Mouse (Mus musculus) heart, embryonic 11.5 days (tissue): ENCODE data around the gene Cbfa2t3. TPM values are rescaled to one million over a fixed set of nuclear protein-coding genes. Genes with fewer than 3 reads are reported as not detected.

Source experiments
- ATAC-seq: fragments of 200-750 bp; cut with Nextera tagmentation; replicated peaks from 2 replicates; pipeline ENCODE4 v1.8.0; 2017; ENCODE audit warnings: moderate library complexity; ENCODE audit not compliant: insufficient number of reproducible peaks, low FRiP score, low TSS enrichment
- H3K27ac ChIP-seq: fragments of 300-500 bp; sonication (generic); 2 replicates; pipeline ENCODE4 v1.5.1; 2014; ENCODE audit warnings: mild to moderate bottlenecking, low read depth, low read length
- H3K27me3 ChIP-seq: fragments of 300-500 bp; sonication (generic); 2 replicates; pipeline ENCODE4 v1.6.1; 2014; ENCODE audit warnings: mild to moderate bottlenecking, low read length, mixed read lengths; ENCODE audit not compliant: control insufficient read depth, insufficient read depth
- H3K36me3 ChIP-seq: fragments of 300-500 bp; sonication (generic); 2 replicates; pipeline ENCODE4 v1.6.1; 2014; ENCODE audit warnings: mild to moderate bottlenecking, low read length, moderate library complexity, mixed read lengths; ENCODE audit not compliant: control insufficient read depth, insufficient read depth
- H3K4me1 ChIP-seq: fragments of 300-500 bp; sonication (generic); 2 replicates; pipeline ENCODE4 v1.6.1; 2014; ENCODE audit warnings: low read length; ENCODE audit not compliant: control insufficient read depth, insufficient read depth
- H3K4me2 ChIP-seq: fragments of 300-500 bp; sonication (generic); 2 replicates; pipeline ENCODE4 v1.6.1; 2014; ENCODE audit warnings: mild to moderate bottlenecking, moderate library complexity
- H3K4me3 ChIP-seq: fragments of 300-500 bp; sonication (generic); 2 replicates; pipeline ENCODE4 v1.5.1; 2014; ENCODE audit warnings: low read depth, low read length
- H3K9ac ChIP-seq: fragments of 300-500 bp; sonication (generic); 2 replicates; pipeline ENCODE4 v1.6.1; 2014; ENCODE audit warnings: mild to moderate bottlenecking, low read depth, low read length, moderate library complexity
- H3K9me3 ChIP-seq: fragments of 300-500 bp; sonication (generic); replicated peaks from 2 replicates; pipeline ENCODE4 v1.6.1; 2016; ENCODE audit warnings: low read length; ENCODE audit not compliant: control insufficient read depth
- WGBS: fragments of 180-500 bp; shearing (Covaris S2); extraction: QIAGEN DNeasy Blood & Tissue Kit; methylation state at CpG from one replicate; pipeline ENCODE4 v1.1.7; 2014; ENCODE audit not compliant: insufficient replicate concordance; 5-methylcytosine and 5-hydroxymethylcytosine counted together
- polyA plus RNA-seq: library from polyadenylated mRNA; unstranded; fragments of >200 nt; fragmentation: Nextera tagmentation; extraction: Ambion mirVana; gene quantifications from 2 replicates; pipeline ENCODE4 v1.2.1, GENCODE M21; 2014

Gene Cbfa2t3
- polyA plus RNA-seq, 1 experiment from 2014 or later: 5.2 TPM

DNA sequence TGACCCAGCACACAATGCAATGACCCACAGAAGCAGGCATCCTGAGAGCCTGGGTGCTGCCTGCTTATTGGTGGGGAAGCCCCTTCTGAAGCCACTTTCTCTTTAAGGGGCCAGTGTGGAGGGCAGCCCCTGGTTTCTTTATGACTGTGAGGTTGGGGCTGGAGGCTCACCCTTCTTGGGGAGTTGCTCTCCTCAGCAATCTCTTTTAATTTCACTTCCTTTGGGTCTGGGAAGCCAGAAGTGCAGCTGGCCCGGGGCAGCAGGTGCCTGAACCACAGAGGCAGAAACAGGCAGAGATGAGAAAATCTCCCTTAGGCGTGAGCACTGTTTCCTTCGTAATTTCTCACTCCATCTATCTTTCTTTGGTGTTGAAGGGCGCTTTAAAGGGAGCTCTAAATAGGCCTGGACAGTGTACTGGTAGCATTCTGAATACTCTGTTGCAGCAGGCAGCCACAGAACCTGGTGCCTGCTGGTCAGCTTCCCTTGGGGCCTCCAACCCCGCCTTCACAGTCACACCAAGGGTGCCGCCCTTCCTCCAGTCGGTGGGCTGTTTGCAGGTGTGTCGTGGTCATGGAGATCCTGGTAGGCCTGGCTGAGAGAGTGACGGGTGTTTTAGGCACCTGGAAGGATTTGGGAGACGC, 3.5 kb upstream of the Cbfa2t3 start:
- 40% methylated on average over 10 of the region's 10 CpGs for WGBS
- Histone ChIP-seq H3K36me3 (no peaks in the 10 kb centered on the region), H3K27me3 (peaks cover 5% of the 10 kb centered on the region; the same call in 1 of the 2 replicates), H3K4me2 (no peak overlapping the region), H3K4me1 (peaks cover 26% of the 10 kb centered on the region), H3K4me3 (no peak overlapping the region), H3K9me3 (no peaks in the 10 kb centered on the region), H3K9ac (no peak overlapping the region), H3K27ac (no peak overlapping the region)
- ATAC-seq: no peak

DNA sequence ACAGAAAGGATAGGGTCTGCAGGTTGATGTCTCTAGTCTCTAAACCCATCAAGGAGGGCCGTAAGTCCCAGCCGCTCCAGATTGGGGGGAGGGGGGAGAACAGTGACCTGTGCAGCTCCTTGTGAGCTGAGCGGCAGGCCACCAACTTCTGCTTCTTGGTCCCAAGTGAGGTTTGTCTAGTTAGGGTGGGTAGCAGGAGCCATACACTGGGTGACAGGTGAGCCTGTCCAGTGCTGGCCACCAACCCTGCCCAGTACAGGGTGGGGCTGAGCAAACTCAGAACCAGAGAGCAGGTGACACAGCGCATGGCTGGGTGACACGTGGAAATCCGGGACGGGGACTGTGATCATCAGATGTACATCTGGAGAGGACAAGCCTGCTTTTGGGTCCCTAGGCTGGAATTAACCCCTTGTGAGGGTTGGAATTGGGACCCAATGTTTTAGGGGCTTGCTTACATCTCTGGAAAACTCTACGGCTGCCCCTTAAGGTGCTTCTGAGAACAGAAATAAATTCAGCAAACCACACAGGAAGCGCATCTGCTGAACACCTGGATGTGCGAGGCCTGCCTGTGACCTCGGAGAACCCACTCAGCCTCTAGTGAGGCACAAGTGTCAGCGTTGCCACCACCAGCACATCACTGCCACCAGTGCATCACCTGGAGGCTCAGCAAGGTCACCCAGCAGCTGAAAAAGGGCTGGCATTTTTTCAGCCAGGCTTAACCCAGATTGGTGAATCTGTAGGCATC, 2.7 kb upstream of the Cbfa2t3 start:
- Histone ChIP-seq H3K9me3 (no peaks in the 10 kb centered on the region), H3K27ac (no peak overlapping the region), H3K4me1 (peaks cover 26% of the 10 kb centered on the region), H3K27me3 (peaks cover 5% of the 10 kb centered on the region; the same call in 1 of the 2 replicates), H3K4me3 (no peak overlapping the region), H3K36me3 (no peaks in the 10 kb centered on the region), H3K9ac (no peak overlapping the region), H3K4me2 (no peak overlapping the region)
- ATAC-seq: no peak
- 80% methylated on average over 12 of the region's 12 CpGs for WGBS

DNA sequence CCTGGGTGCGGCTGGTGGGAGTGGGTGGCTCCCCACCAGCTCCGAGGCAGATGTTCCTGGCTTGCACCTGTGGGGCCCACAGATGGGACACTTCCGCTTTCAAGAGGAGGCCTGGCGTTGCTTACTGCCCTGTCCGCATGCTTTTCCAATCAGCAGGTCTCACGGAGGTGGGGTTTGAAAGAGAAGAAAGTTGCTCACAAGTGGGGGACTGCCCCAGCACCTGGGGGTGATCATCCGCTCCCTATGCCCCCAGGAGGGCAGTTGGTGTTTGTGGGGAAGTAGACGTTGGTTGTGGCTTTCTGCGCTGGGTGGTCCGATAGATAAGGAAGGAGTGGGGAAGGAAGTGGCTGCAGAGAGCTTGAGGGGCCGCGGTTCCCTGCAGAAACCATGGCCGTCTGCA, 1.7 kb upstream of the Cbfa2t3 start:
- H3K27ac ChIP-seq: no peak overlapping the region; the same call in 1 of the 2 replicates
- H3K4me1 ChIP-seq: peaks cover 26% of the 10 kb centered on the region
- H3K27me3 ChIP-seq: peaks cover 3% of the 10 kb centered on the region; the same call in 1 of the 2 replicates
- no peak overlapping the region for H3K4me3 ChIP-seq
- no peak overlapping the region for H3K9ac ChIP-seq
- ATAC-seq: no peak
- WGBS: 34% methylated on average over 13 of the region's 13 CpGs
- no peaks in the 10 kb centered on the region for H3K36me3 ChIP-seq
- H3K9me3 ChIP-seq: no peaks in the 10 kb centered on the region
- H3K4me2 ChIP-seq: peak overlapping the region; percentile 7; the same call in 1 of the 2 replicates

DNA sequence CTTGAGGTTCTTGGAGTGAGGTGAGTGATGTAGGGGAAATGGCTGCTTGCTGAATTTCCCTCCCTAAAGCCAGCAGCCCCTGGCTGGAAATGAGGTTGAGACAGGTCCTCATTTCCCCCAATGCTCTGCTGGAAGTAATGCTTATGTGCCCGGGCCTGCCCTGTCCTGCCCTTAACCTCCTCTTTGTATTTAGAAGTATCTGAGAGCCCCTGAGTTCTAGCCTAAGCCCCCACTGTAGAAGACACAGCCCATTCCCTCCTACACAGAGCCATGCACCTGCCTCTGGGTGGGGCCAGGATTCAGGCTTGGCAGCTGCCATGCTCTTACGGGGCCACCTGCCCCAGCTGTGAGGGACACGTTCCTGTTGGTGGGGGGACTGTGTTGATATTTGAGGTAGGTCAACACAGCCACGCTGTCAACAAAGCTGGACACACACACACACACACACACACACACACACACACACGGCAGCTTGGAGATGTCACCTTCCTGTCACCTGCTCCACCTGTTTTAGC, 598 bp downstream of the Cbfa2t3 start:
- peak overlapping the region; percentile 58; the same call in 1 of the 2 replicates for H3K9ac ChIP-seq
- ATAC-seq: no peak
- no peaks in the 10 kb centered on the region for H3K9me3 ChIP-seq
- peaks cover 39% of the 10 kb centered on the region for H3K4me1 ChIP-seq
- peak overlapping the region; percentile 63 for H3K4me2 ChIP-seq
- peaks cover 3% of the 10 kb centered on the region; the same call in 1 of the 2 replicates for H3K27me3 ChIP-seq
- peak overlapping the region; percentile 34 for H3K4me3 ChIP-seq
- H3K27ac ChIP-seq: peak overlapping the region; percentile 38; the same call in 1 of the 2 replicates
- H3K36me3 ChIP-seq: no peaks in the 10 kb centered on the region
- 48% methylated on average over 5 of the region's 5 CpGs for WGBS

DNA sequence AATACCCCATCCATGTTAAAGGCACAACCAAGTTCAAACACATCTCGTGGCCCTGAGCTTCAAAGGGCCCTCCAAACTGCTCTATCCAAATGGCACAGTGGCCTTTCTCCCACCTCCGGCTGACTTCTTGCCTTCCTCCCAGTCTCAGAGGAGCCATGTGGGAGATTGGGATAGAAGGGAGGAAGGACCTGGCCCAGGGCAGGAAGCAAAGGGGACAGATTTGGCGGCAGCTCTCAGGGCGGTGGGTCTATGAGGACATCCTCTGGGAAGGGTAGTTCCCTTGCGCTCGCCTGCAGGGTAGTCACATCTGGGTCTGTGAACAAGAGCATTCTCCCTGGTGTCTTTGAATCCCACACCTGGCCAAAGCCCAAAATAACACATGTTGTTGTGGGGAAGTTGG, 1.3 kb downstream of the Cbfa2t3 start:
- no peaks in the 10 kb centered on the region for H3K36me3 ChIP-seq
- H3K27ac ChIP-seq: no peak overlapping the region
- H3K9me3 ChIP-seq: no peaks in the 10 kb centered on the region
- no peak overlapping the region for H3K9ac ChIP-seq
- ATAC-seq: no peak
- H3K4me3 ChIP-seq: peak overlapping the region; percentile 34
- peak overlapping the region; percentile 63 for H3K4me2 ChIP-seq
- peaks cover 3% of the 10 kb centered on the region; the same call in 1 of the 2 replicates for H3K27me3 ChIP-seq
- peaks cover 42% of the 10 kb centered on the region for H3K4me1 ChIP-seq
- WGBS: 54% methylated on average over 6 of the region's 6 CpGs

DNA sequence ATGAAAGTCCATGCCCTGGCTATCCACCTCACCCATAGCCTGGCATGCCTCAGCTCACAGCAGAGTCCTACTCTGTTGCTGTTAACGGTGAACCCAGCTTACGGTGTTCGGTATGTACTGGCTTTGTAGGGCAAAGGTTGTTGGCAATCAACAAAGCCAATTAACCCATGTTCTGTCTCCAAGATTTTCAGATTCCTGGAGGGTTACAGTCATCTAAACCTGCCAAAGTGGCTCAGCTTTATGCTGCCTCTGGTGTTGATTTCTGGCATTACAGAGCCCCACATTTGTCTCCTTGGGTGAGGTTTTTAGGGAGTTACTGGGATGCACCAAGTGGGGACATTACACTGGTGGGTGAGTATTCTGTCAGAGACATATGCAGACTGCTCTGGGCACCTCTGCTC, 1.7 kb downstream of the Cbfa2t3 start:
- Histone ChIP-seq H3K9me3 (no peaks in the 10 kb centered on the region), H3K4me3 (peak overlapping the region; percentile 34), H3K27me3 (peaks cover 1% of the 10 kb centered on the region; the same call in 1 of the 2 replicates), H3K9ac (no peak overlapping the region), H3K4me1 (peaks cover 39% of the 10 kb centered on the region), H3K27ac (no peak overlapping the region), H3K36me3 (no peaks in the 10 kb centered on the region), H3K4me2 (peak overlapping the region; percentile 63)
- 78% methylated on average over 3 of the region's 3 CpGs for WGBS
- no peak for ATAC-seq

DNA sequence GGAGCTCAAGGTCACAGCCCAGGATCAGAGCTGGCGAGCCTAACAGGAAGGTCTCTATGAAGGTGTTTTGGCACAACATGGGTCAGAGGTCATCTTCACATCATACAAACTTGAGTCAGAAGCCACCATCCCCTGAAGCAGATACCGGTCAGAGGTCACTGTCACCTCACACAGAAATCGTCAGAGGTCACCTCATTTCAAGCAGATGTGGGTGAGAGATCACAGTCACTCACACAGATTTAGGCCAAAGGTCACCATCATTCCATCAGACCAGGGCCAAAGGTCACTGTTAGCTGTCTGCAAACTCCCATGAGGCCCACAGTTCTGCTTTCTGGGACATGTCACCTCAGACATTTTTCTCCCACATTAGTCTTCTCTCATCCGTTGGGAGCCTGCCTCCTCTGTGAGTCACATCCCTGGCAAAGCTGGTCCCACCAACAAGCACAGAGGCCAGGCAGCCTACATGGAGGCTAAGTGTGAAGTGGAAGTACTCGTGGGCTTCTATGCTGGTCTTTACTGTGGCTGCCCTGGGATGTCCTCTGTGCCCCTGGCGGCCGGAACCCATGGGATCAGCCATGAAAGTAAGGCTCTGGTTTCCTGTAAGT, 3.4 kb downstream of the Cbfa2t3 start:
- WGBS: 57% methylated on average over 7 of the region's 7 CpGs
- Histone ChIP-seq H3K27me3 (0 out of 2 replicates have a peak, but pooled peaks cover 2% of the 10 kb centered on the region), H3K9ac (no peak overlapping the region), H3K27ac (no peak overlapping the region), H3K9me3 (no peaks in the 10 kb centered on the region), H3K4me2 (peak overlapping the region; percentile 4; the same call in 1 of the 2 replicates), H3K4me1 (peaks cover 42% of the 10 kb centered on the region), H3K36me3 (no peaks in the 10 kb centered on the region), H3K4me3 (no peak overlapping the region)
- ATAC-seq: no peak

DNA sequence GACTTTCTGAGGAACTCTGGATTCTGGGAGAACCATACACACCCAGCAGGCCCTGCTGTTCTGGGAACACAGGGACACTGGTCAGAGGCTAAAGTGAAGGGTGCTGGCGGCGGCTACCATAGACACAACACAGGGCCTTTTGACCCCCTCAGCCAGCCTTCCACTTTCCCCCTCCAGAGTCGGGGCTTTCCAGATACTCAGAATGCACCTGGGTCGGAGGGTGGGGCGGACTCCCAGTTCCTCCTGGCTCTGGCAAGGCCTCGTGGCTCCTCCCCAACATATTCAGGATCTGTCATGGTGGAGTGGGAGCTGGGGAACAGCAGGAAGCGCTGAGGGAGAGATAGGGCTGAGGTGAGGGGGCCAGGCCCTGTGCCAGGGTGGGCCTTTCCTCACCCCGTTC, 6.8 kb downstream of the Cbfa2t3 start:
- no peak overlapping the region for H3K4me3 ChIP-seq
- H3K36me3 ChIP-seq: no peaks in the 10 kb centered on the region
- no peak overlapping the region for H3K27ac ChIP-seq
- no peak for ATAC-seq
- no peak overlapping the region for H3K4me2 ChIP-seq
- no peaks in the 10 kb centered on the region for H3K9me3 ChIP-seq
- H3K27me3 ChIP-seq: peaks cover 5% of the 10 kb centered on the region; the same call in 1 of the 2 replicates
- 74% methylated on average over 8 of the region's 8 CpGs for WGBS
- no peak overlapping the region for H3K9ac ChIP-seq
- peaks cover 26% of the 10 kb centered on the region for H3K4me1 ChIP-seq
